Mouse (Mus musculus): Measurements from ENCODE around the gene Pde4b.

- no peak for TF ChIP-seq POLR2A (IDR thresholded peaks at IDR 0.05; ENCODE audit: extremely low read depth, insufficient read depth, low read length)
- no peak for TF ChIP-seq CTCF (IDR thresholded peaks at IDR 0.05; ENCODE audit: extremely low read depth, insufficient read depth, low read length)
Observed at GRCm38 (mm10) chr4:102316699-102317285, 229.4 kb downstream of the Pde4b start.
